Mouse (Mus musculus) intestine, embryonic 14.5 days (tissue): Measurements from ENCODE around the gene Mfge8. TPM values are rescaled to one million over a fixed set of nuclear protein-coding genes. Genes with fewer than 3 reads are reported as not detected.

Experiments used
- ATAC-seq: fragments of 200-750 bp; cut with Nextera tagmentation; replicated peaks from 2 replicates; pipeline ENCODE4 v1.8.0; 2017; ENCODE audit warnings: low read depth, moderate number of reproducible peaks, moderate TSS enrichment, moderate library complexity; ENCODE audit not compliant: low FRiP score, low TSS enrichment
- DNase-seq: peaks from one replicate; pipeline ENCODE4 v3.0.0-alpha.2; 2018; ENCODE audit warnings: low spot score
- H3K27ac ChIP-seq: fragments of 300-500 bp; sonication (generic); 2 replicates; pipeline ENCODE4 v1.5.1; 2014; ENCODE audit warnings: low read depth, mild to moderate bottlenecking, control low read depth
- H3K27me3 ChIP-seq: fragments of 300-500 bp; sonication (generic); replicated peaks from 2 replicates; pipeline ENCODE4 v1.6.1; 2014; ENCODE audit warnings: low read length, control low read depth; ENCODE audit not compliant: control insufficient read depth, insufficient read depth
- H3K36me3 ChIP-seq: fragments of 300-500 bp; sonication (generic); 2 replicates; pipeline ENCODE4 v1.6.1; 2014; ENCODE audit warnings: low read length, control low read depth; ENCODE audit not compliant: control insufficient read depth, insufficient read depth
- H3K4me1 ChIP-seq: fragments of 300-500 bp; sonication (generic); replicated peaks from 2 replicates; pipeline ENCODE4 v1.6.1; 2014; ENCODE audit warnings: low read length, control low read depth, mixed read lengths; ENCODE audit not compliant: control insufficient read depth, insufficient read depth
- H3K4me2 ChIP-seq: fragments of 300-500 bp; sonication (generic); 2 replicates; pipeline ENCODE4 v1.6.1; 2014; ENCODE audit warnings: low read length
- H3K4me3 ChIP-seq: fragments of 300-500 bp; sonication (generic); 2 replicates; pipeline ENCODE4 v1.5.1; 2014; ENCODE audit warnings: low read depth, low read length, control low read depth, mixed read lengths
- H3K9ac ChIP-seq: fragments of 300-500 bp; sonication (generic); 2 replicates; pipeline ENCODE4 v1.6.1; 2014; ENCODE audit warnings: mild to moderate bottlenecking, low read length
- H3K9me3 ChIP-seq: fragments of 300-500 bp; sonication (generic); 2 replicates; pipeline ENCODE4 v1.6.1; 2016; ENCODE audit warnings: low read length, control low read depth; ENCODE audit not compliant: control insufficient read depth
- WGBS: fragments of 180-500 bp; shearing (Covaris S2); extraction: QIAGEN DNeasy Blood & Tissue Kit; methylation state at CpG from one replicate; pipeline ENCODE4 v1.1.7; 2014; 5-methylcytosine and 5-hydroxymethylcytosine counted together
- polyA plus RNA-seq: library from polyadenylated mRNA; unstranded; fragments of >200 nt; fragmentation: Nextera tagmentation; extraction: Ambion mirVana; gene quantifications from 2 replicates; pipeline ENCODE4 v1.2.1, GENCODE M21; 2014

Gene Mfge8
- polyA plus RNA-seq, 1 experiment from 2014 or later: 196 TPM

DNA sequence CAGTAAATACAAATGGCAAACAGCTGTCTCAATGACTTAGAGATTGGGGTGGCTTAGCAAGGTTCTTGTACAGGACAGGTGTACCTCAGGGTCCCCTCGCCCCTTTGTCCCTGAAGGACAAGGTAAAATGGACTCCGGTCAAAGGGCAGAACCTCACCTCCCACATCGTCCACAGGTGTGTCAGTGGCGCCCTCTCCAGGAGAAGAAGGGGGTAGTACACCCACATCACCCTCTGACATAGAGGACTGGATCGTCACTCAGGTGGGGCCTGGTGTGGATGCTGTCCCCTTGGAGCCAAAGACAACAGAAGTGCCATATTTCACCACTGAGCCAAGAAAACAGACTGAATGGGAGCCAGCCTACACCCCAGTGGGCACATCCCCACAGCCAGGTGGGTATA, 52.4 kb downstream of the Mfge8 start:
- H3K9me3 ChIP-seq: no peaks in the 10 kb centered on the region
- H3K27ac ChIP-seq: no peak overlapping the region
- DNase-seq: no peak
- ATAC-seq: no peak
- no peaks in the 10 kb centered on the region for H3K36me3 ChIP-seq
- no peak overlapping the region for H3K4me2 ChIP-seq
- 68% methylated on average over 5 of the region's 5 CpGs for WGBS
- no peak overlapping the region for H3K4me3 ChIP-seq
- no peaks in the 10 kb centered on the region for H3K4me1 ChIP-seq
- no peak overlapping the region for H3K9ac ChIP-seq
- H3K27me3 ChIP-seq: no peaks in the 10 kb centered on the region

DNA sequence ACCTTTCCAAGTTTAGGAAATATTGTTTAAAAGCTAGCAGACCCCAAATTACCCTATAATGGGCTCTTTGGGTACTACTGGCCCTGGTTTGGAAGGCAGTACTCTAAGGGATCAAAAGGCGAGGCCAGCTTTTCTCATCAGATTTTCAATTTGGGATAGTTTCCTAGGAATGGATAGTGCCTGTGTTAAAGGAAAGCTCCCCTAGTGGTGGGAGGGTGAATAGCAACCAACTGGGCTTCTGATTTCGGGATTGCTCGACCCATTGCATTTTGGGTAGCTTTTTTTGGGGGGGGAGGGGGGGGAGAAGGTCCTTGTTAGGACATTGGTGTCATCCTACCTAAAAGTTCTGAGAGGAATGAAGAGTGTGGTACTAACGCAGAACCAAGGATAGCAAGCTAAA, 59.7 kb downstream of the Mfge8 start:
- 71% methylated on average over 4 of the region's 4 CpGs for WGBS
- Histone ChIP-seq H3K4me3 (no peak overlapping the region), H3K4me1 (no peaks in the 10 kb centered on the region), H3K4me2 (no peak overlapping the region), H3K27ac (no peak overlapping the region), H3K36me3 (no peaks in the 10 kb centered on the region), H3K9me3 (no peaks in the 10 kb centered on the region), H3K9ac (no peak overlapping the region), H3K27me3 (no peaks in the 10 kb centered on the region)
- ATAC-seq (no peak), DNase-seq (no peak)

Other genes starting within 250 kb of the Mfge8 start
- gene Isg20, start 235.6 kb downstream of the Mfge8 start, polyA plus RNA-seq: 1.4 and 3.2 TPM in 2 replicates
- 0.07 and 1.1 TPM in 2 replicates for gene Acan, start 95.6 kb downstream of the Mfge8 start, polyA plus RNA-seq
- 2.9 TPM in 2 replicates for gene Hapln3, start 18.0 kb downstream of the Mfge8 start, polyA plus RNA-seq
- gene Abhd2, start 124.1 kb upstream of the Mfge8 start, polyA plus RNA-seq: 14.6 and 15.2 TPM in 2 replicates
- gene Rlbp1, start 238.0 kb upstream of the Mfge8 start, polyA plus RNA-seq: 0.28 and 0.48 TPM in 2 replicates
- 11.7 and 13.0 TPM in 2 replicates for gene Fanci, start 242.9 kb upstream of the Mfge8 start, polyA plus RNA-seq